Mouse (Mus musculus) inflammation-experienced regulatory T-cells, adult 6 months (primary cell): ENCODE data around the gene Ntn4. TPM values are rescaled to one million over a fixed set of nuclear protein-coding genes. Genes with fewer than 3 reads are reported as not detected.
"Not testable (repeated sequence)": the region's sequence is repeated elsewhere in the genome, so short reads cannot be mapped to it uniquely, and the experiment has no call there.

Experiments used
- ATAC-seq: one replicate; pipeline ENCODE4 v1.8.0; 2017
- polyA plus RNA-seq, 3 experiments: library from polyadenylated mRNA; unstranded; fragments of 100-300 nt; shearing (Covaris generic); gene quantifications; one replicate each; pipeline ENCODE4 v1.2.1; 2017

Gene Ntn4
- polyA plus RNA-seq, 3 experiments from 2014 or later = 0.15 to 2.1 TPM; not detected in 1

GRCm38 (mm10) chr10:93685416-93685815, 44.9 kb downstream of the Ntn4 start:
- not testable (repeated sequence) for ATAC-seq

GRCm38 (mm10) chr10:93686579-93686978, 46.1 kb downstream of the Ntn4 start:
- no peak for ATAC-seq

- ATAC-seq = no peak
Measured at GRCm38 (mm10) chr10:93687781-93688180, 47.3 kb downstream of the Ntn4 start.

- ATAC-seq = no peak
Measured at GRCm38 (mm10) chr10:93688306-93689171, 48.1 kb downstream of the Ntn4 start.

GRCm38 (mm10) chr10:93691344-93691743, 50.9 kb downstream of the Ntn4 start:
- no peak for ATAC-seq

GRCm38 (mm10) chr10:93695043-93695791, 54.7 kb downstream of the Ntn4 start:
- ATAC-seq = no peak

GRCm38 (mm10) chr10:93696001-93696400, 55.5 kb downstream of the Ntn4 start:
- ATAC-seq = no peak

GRCm38 (mm10) chr10:93697866-93698483, 57.5 kb downstream of the Ntn4 start:
- peak; percentile 52 for ATAC-seq

- ATAC-seq = no peak
Measured at GRCm38 (mm10) chr10:93699689-93700478, 59.4 kb downstream of the Ntn4 start.

- ATAC-seq = no peak
Measured at GRCm38 (mm10) chr10:93700589-93701363, 60.3 kb downstream of the Ntn4 start.

GRCm38 (mm10) chr10:93703946-93704345, 63.5 kb downstream of the Ntn4 start:
- no peak for ATAC-seq

- ATAC-seq = no peak
Measured at GRCm38 (mm10) chr10:93707149-93708075, 66.9 kb downstream of the Ntn4 start.

- no peak for ATAC-seq
Measured at GRCm38 (mm10) chr10:93708076-93708473, 67.6 kb downstream of the Ntn4 start.

- no peak for ATAC-seq
Measured at GRCm38 (mm10) chr10:93708515-93708914, 68.0 kb downstream of the Ntn4 start.

GRCm38 (mm10) chr10:93709536-93709935, 69.1 kb downstream of the Ntn4 start:
- ATAC-seq = no peak

GRCm38 (mm10) chr10:93721625-93722337, 81.3 kb downstream of the Ntn4 start:
- no peak for ATAC-seq

GRCm38 (mm10) chr10:93723942-93724542, 83.6 kb downstream of the Ntn4 start:
- ATAC-seq = no peak

GRCm38 (mm10) chr10:93728131-93728530, 87.7 kb downstream of the Ntn4 start:
- no peak for ATAC-seq

GRCm38 (mm10) chr10:93730514-93730913, 90.0 kb downstream of the Ntn4 start:
- ATAC-seq = no peak
